Mouse (Mus musculus) spleen, adult 2 months (tissue): ENCODE results near the gene Atrip.

Source experiments
- CTCF ChIP-seq: fragments of 200-500 bp; IDR thresholded peaks from 2 replicates; pipeline ENCODE4 v1.5.1; 2011; ENCODE audit warnings: mild to moderate bottlenecking, inconsistent platforms; ENCODE audit not compliant: insufficient read depth, insufficient read length, insufficient replicate concordance; ENCODE audit errors: extremely low read depth
- POLR2A ChIP-seq: fragments of 200-500 bp; IDR thresholded peaks from 2 replicates; pipeline ENCODE4 v1.6.1; 2011; ENCODE audit warnings: low read depth, low read length, inconsistent platforms

- TF ChIP-seq POLR2A (no peak), CTCF (no peak)
Measured at GRCm38 (mm10) chr9:109081749-109082123, 7.8 kb upstream of the Atrip start.
